32 mouse cellular contexts compared by ENCODE assay signal in genomic region chr17:34887942-34888341, GRCm38 (mm10). TPM values are rescaled to one million over a fixed set of nuclear protein-coding genes. Genes with fewer than 3 reads are reported as not detected.
DNase-seq lines count a peak whose midpoint lies in the region; ATAC-seq and TF ChIP-seq lines count a peak whose summit lies in the region.
"Had no signal": no experiment of that assay in that cellular context is flagged by ENCODE, and none has a peak within 500 bp of the region (broad histone marks: within the 10 kb centered on the region; RNA-seq: fewer than 3 reads in every experiment).

No protein-coding gene starts in this region.

- DNase-seq in kidney, adult 2 months = no peak
- DNase-seq in kidney, postnatal 4 days = no peak
- DNase-seq in spleen, adult 2 months (ENCODE audit: low read depth in 1 of 2, low spot score in 2 of 2) = no peak
- DNase-seq in spleen, postnatal 10 days (ENCODE audit: low spot score in 2 of 2) = no peak
- no peak for DNase-seq in right cerebral cortex, postnatal 10 days (ENCODE audit: low spot score in 2 of 2)
- DNase-seq in heart, postnatal 25 days (ENCODE audit: low spot score) = no peak
- DNase-seq: adrenal gland, postnatal 10 days; adrenal gland, postnatal 36 days; B cell, adult 2 months; cerebellum, adult 18-20 months; cerebellum, adult 9-10 months; cerebellum, postnatal 14 days; forebrain, postnatal 0 days; gastrocnemius, adult 2 months; gastrocnemius, postnatal 14 days; heart, adult 2 months; heart, postnatal 14 days had no signal

- H3K4me3 ChIP-seq in kidney, adult 2 months (ENCODE audit: insufficient read depth, low read depth, low read length) = no peak overlapping the region
- H3K4me3 ChIP-seq in spleen, adult 2 months (ENCODE audit: extremely low read depth, insufficient read depth, insufficient read length) = no peak overlapping the region
- H3K4me3 ChIP-seq: embryonic facial prominence, embryonic 12.5 days; embryonic facial prominence, embryonic 15.5 days; gastrocnemius, adult 2 months; heart, adult 2 months; heart, embryonic 10.5 days; heart, embryonic 13.5 days; hindbrain, embryonic 12.5 days; hindbrain, embryonic 15.5 days had no signal

- H3K27ac ChIP-seq in kidney, adult 2 months (ENCODE audit: insufficient read depth, low read depth, low read length) = 0 out of 2 replicates have a peak overlapping the region, but pooled peaks have one; percentile 14
- H3K27ac ChIP-seq in spleen, adult 2 months (ENCODE audit: insufficient read depth, low read length) = peak overlapping the region; percentile 52
- H3K27ac ChIP-seq: embryonic facial prominence, embryonic 12.5 days; embryonic facial prominence, embryonic 15.5 days; gastrocnemius, adult 2 months; heart, adult 2 months; heart, embryonic 10.5 days; heart, embryonic 13.5 days; hindbrain, embryonic 12.5 days; hindbrain, embryonic 15.5 days had no signal

- ATAC-seq in granulocyte monocyte progenitor cell, adult 5-6 weeks (replicated peaks; ENCODE audit: poor library complexity, severe bottlenecking) = peak; percentile 74
- ATAC-seq: activated CD4-positive, CD25-positive, alpha-beta regulatory T cell, adult 4 months; forebrain, embryonic 14.5 days; forebrain, postnatal 0 days had no signal

- WGBS in kidney, adult 2 months = 88% methylated on average over 5 of the region's 5 CpGs
- WGBS in spleen, adult 2 months = 69% methylated on average over 5 of the region's 5 CpGs

- H3K36me3 ChIP-seq in kidney, adult 2 months (ENCODE audit: control insufficient read depth, insufficient read depth, low read length) = no peaks in the 10 kb centered on the region
- no peaks in the 10 kb centered on the region for H3K36me3 ChIP-seq in spleen, adult 2 months (ENCODE audit: control insufficient read depth, insufficient read depth, low read length)
- H3K36me3 ChIP-seq: embryonic facial prominence, embryonic 12.5 days; embryonic facial prominence, embryonic 15.5 days; heart, embryonic 10.5 days; heart, embryonic 13.5 days; hindbrain, embryonic 12.5 days; hindbrain, embryonic 15.5 days had no signal

- intact Hi-C loops in heart, postnatal 25 days (cut with DNase I) = no loop called here

- no peaks in the 10 kb centered on the region for H3K4me1 ChIP-seq in kidney, adult 2 months (ENCODE audit: control insufficient read depth, insufficient read depth, low read length)
- H3K4me1 ChIP-seq in spleen, adult 2 months (ENCODE audit: control insufficient read depth, insufficient read depth, insufficient read length) = peaks cover 5% of the 10 kb centered on the region; the same call in 1 of the 2 replicates
- H3K4me1 ChIP-seq: hindbrain, embryonic 12.5 days; hindbrain, embryonic 15.5 days had no signal

- no peaks in the 10 kb centered on the region for H3K27me3 ChIP-seq in kidney, adult 2 months (replicated peaks; ENCODE audit: control insufficient read depth, insufficient read depth, low read length)
- H3K27me3 ChIP-seq in spleen, adult 2 months (ENCODE audit: control insufficient read depth, insufficient read depth, low read length) = no peaks in the 10 kb centered on the region
- H3K27me3 ChIP-seq: embryonic facial prominence, embryonic 12.5 days; embryonic facial prominence, embryonic 15.5 days; heart, embryonic 13.5 days; hindbrain, embryonic 15.5 days had no signal

- TF ChIP-seq POLR2A in kidney, adult 2 months (IDR thresholded peaks at IDR 0.05; ENCODE audit: low read depth, low read length) = no peak
- no peak for TF ChIP-seq POLR2A in spleen, adult 2 months (IDR thresholded peaks at IDR 0.05; ENCODE audit: low read depth, low read length)

- TF ChIP-seq CTCF in kidney, adult 2 months (conservative IDR thresholded peaks at IDR 0.05; ENCODE audit: insufficient read depth, insufficient read length, low read depth, low read length) = no peak
- no peak for TF ChIP-seq CTCF in spleen, adult 2 months (IDR thresholded peaks at IDR 0.05; ENCODE audit: extremely low read depth, insufficient read depth, insufficient read length, insufficient replicate concordance)

RNA-seq across cellular contexts. Expression of gene Gm20547, which starts 6.1 kb away (rescaled TPM):
- polyA plus RNA-seq in kidney, adult 2 months (2012; rRNA removed) = 0.05 TPM in 1 of 2 replicates, not detected in the other
- polyA plus RNA-seq in spleen, adult 2 months (2012; rRNA removed) = 0.04 TPM in 1 of 2 replicates, not detected in the other
- not detected in 2 replicates for total RNA-seq in granulocyte monocyte progenitor cell, adult 5-6 weeks (2014; fragmentation: Nextera tagmentation)
- not detected in 2 replicates for total RNA-seq in granulocyte monocyte progenitor cell, adult 5-6 weeks (2017)
- under 1 TPM in 1 of 2 experiments, not detected in 1; 0.08 TPM for total RNA-seq in heart, postnatal 25 days (2021)
- total RNA-seq: adrenal gland, postnatal 36 days; forebrain, postnatal 0 days; gastrocnemius, adult 2 months; gastrocnemius, postnatal 14 days; heart, adult 2 months; heart, postnatal 14 days; hematopoietic stem cell, adult 5-6 weeks; MEL had no signal
- polyA plus RNA-seq: activated CD4-positive, CD25-positive, alpha-beta regulatory T cell, adult 4 months; embryonic facial prominence, embryonic 15.5 days; forebrain, embryonic 11.5 days; forebrain, embryonic 14.5 days; forebrain, postnatal 0 days; frontal cortex, adult 2 months; gonadal fat pad, adult 2 months; heart, adult 2 months; heart, embryonic 10.5 days; heart, embryonic 13.5 days; heart, embryonic 16.5 days; hindbrain, embryonic 15.5 days had no signal

RNA-seq across cellular contexts. Expression of gene Zbtb12, which starts 8.7 kb away (rescaled TPM):
- polyA plus RNA-seq in kidney, adult 2 months (2012; rRNA removed) = 9.4 and 10.8 TPM in 2 replicates
- polyA plus RNA-seq in spleen, adult 2 months (2012; rRNA removed) = 12.0 and 13.1 TPM in 2 replicates
- 12.2 and 14.2 TPM in 2 replicates for total RNA-seq in granulocyte monocyte progenitor cell, adult 5-6 weeks (2014; fragmentation: Nextera tagmentation)
- total RNA-seq in granulocyte monocyte progenitor cell, adult 5-6 weeks (2017) = 13.3 and 15.3 TPM in 2 replicates
- 1 to 10 TPM; 6.4 to 7.4 TPM for total RNA-seq in heart, postnatal 25 days (2021)
- polyA plus RNA-seq: activated CD4-positive, CD25-positive, alpha-beta regulatory T cell, adult 4 months had no signal

RNA-seq across cellular contexts. Expression of gene C2, which starts 10.1 kb away (rescaled TPM):
- 62.9 and 73.4 TPM in 2 replicates for polyA plus RNA-seq in kidney, adult 2 months (2012; rRNA removed)
- polyA plus RNA-seq in spleen, adult 2 months (2012; rRNA removed) = 15.9 and 16.0 TPM in 2 replicates
- 1.5 and 7.7 TPM in 2 replicates for total RNA-seq in granulocyte monocyte progenitor cell, adult 5-6 weeks (2014; fragmentation: Nextera tagmentation)
- 0.47 TPM in 1 of 2 replicates, not detected in the other for total RNA-seq in granulocyte monocyte progenitor cell, adult 5-6 weeks (2017)
- total RNA-seq in heart, postnatal 25 days (2021) = 1 to 10 TPM; 2.8 to 4.1 TPM
- total RNA-seq: hematopoietic stem cell, adult 5-6 weeks had no signal

RNA-seq across cellular contexts. Expression of gene Ehmt2, which starts 10.3 kb away (rescaled TPM):
- polyA plus RNA-seq in kidney, adult 2 months (2012; rRNA removed) = 134 and 169 TPM in 2 replicates
- 200 and 246 TPM in 2 replicates for polyA plus RNA-seq in spleen, adult 2 months (2012; rRNA removed)
- 78.2 and 87.0 TPM in 2 replicates for total RNA-seq in granulocyte monocyte progenitor cell, adult 5-6 weeks (2014; fragmentation: Nextera tagmentation)
- 90.9 and 120 TPM in 2 replicates for total RNA-seq in granulocyte monocyte progenitor cell, adult 5-6 weeks (2017)
- total RNA-seq in heart, postnatal 25 days (2021) = 10 to 100 TPM; 37.6 to 39.1 TPM

RNA-seq across cellular contexts. Expression of gene Cfb, which starts 25.6 kb away (rescaled TPM):
- 191 and 199 TPM in 2 replicates for polyA plus RNA-seq in kidney, adult 2 months (2012; rRNA removed)
- 22.8 and 25.3 TPM in 2 replicates for polyA plus RNA-seq in spleen, adult 2 months (2012; rRNA removed)
- total RNA-seq in granulocyte monocyte progenitor cell, adult 5-6 weeks (2014; fragmentation: Nextera tagmentation) = not detected in 2 replicates
- total RNA-seq in granulocyte monocyte progenitor cell, adult 5-6 weeks (2017) = not detected in 2 replicates
- total RNA-seq in heart, postnatal 25 days (2021) = 1 to 10 TPM; 2.8 to 6.0 TPM
- total RNA-seq: hematopoietic stem cell, adult 5-6 weeks had no signal
